Mouse (Mus musculus) testis, postnatal 10 days (tissue): Measurements from ENCODE around the gene Ildr2.
A peak's percentile ranks its signal among the peaks of the same experiment; 100 is the strongest.

Source experiments
- DNase-seq: peaks from one replicate; pipeline ENCODE4 v3.0.0; 2021; ENCODE audit warnings: low spot score

Ildr2 gene

DNA sequence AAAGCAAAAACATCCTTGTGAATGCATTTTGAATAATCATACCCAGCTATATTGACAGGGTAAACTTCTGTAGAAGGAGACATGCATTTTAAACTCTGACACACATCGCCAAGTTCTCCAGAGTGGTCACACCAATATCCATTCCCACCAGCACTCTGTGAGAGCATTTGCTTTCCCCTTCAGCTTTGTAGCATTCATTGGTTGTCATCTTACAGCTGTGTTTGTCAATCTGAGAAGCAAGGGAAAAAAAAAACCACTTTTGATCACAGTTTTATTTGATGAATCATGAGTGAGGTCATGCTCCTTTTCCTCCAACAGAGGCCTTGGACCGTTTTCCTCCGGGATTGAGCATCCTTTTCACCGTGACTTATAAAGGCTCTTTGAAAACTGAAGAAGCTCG lies 89.6 kb downstream of the Ildr2 start:
- no peak for DNase-seq

DNA sequence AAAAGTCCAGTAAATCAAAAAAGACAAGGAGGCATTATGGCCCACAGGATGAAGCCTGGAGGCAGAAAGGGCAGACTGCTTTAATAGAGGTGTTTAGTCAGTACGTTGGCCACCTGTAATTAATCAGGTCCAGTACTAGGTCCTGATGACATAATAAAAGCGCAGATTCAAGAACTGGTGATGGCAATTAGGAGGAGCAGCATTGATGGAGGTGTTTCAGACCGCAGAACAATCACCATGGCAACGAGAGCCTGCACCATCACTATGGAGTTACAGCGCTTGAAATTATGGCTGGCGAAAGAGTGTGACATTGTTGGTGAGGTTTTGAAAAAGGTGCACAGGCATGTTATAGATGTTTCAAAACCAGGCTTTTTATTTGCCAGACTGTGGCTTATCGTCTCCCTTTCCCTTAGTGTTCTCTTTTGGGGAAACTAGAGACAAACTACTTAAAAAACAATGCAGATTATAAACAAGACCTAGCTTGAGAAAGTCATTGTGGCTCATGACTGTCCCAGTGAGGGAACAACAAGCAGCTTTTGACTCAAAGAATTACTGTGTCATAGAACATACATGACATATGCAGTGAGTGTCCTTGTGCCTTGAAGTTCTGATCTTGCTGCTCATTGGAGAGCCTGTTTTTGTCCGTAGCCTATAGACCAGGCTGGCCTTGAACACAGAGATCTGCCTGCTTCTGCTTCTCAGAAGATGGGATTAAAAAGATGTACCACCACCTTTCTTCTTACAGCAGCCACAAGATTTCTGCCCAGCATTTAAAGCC lies 90.5 kb downstream of the Ildr2 start:
- no peak for DNase-seq

DNA sequence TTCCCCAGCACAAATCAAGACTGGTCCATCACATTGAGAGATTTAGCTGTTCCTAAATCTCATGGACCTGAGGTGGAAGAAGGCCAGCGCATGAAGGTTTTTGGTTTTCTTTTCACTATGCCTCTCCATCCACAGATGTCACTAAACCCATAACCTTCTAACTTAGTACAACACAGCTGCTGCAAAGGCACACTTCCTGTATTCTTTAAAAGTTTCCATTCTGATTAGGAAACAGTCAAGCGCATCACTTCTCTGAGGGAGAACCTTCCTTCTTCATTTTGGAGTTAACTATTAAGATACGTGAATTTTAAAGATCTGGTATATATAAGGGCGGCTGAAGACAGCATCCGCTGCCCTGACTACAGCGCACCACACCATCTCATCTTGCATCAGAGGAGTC lies 91.7 kb downstream of the Ildr2 start:
- DNase-seq = no peak

DNA sequence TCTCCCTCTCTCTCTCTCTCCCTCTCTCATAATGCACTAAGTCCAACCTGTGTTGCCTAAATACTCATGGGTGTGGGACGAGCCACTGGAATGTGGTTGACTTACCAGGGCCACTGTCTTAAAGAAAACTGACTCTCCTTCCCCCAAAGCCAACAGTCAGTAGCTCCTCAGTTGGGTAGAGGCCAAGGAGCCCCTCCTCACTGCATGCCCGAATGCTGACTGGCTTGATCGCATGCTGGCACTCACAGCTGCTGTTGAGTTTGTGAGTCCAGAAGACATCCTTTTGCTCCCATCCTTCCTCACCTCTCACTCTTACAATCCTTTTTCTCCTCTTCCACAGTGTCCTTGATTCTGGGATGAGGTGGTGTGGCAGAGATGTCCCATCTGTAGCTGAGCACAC lies 93.0 kb downstream of the Ildr2 start:
- no peak for DNase-seq

DNA sequence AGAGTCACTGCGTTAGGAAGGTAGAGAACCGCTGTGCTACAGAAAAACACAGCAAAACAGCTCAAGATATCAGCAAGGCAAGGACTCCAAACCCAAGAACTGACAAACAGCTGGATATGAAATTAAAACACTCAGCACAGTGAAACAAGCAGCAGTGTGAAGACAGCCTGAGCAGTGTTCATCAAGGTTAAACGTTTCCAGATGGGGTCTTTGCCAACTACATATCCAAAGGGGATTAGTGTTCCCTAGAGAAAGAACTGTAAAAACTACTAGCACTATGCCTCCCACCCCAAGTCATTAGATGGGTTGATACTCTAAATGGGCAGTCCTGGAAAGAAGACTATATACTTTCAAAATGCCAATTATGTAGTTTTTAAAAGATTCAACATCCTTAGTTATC lies 95.4 kb downstream of the Ildr2 start:
- no peak for DNase-seq

DNA sequence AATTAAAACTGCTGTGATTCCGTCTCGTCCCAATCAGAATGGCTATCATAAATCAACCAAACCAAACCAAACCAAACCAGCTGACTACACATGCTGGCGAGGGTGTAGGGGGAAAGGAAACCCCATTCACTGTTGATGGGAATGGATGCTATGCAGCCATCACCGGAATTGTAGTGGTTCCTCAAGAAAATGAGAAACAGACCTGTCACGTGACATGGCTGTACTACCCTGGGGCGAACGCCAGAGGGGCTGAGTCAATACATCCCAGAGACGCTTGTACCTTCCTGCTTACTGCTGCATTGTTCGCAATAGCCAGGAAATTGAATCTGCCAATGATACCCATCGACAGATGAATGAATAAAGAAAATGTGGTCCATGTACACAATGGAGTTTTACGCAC lies 95.8 kb downstream of the Ildr2 start:
- DNase-seq = no peak

DNA sequence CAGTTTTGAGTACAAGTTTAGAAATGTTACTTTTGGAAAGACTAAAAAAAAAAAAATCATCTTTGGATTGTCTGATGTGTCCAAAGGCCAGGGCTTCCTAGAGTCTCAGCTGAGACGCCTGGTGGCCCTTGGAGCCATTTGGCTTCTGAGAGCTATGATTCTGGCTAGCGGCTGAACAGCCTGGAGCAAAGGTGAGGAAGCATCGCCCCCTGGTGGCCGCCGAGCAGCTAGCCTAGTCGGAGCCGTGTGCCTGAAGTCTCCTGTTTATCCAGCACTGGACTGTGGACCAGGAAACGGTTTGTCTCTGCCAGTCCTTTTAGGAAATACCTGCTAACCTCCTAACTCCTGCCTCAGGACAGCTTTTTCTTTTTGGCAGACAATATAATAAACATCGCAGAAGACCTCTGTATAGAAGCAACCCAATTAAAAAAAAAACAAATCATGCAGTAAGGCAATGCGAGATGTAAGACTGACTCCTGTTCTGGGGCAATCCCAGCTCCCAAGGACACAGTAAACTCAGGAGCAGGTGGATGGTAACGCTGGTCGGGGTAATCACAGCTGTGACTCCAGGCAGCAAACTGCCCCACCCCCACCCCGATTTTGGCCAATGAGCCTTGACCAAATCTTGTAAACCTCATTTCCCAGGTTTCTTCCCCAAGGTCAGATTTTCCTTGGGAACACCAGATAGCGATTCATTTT lies 106.4 kb downstream of the Ildr2 start:
- DNase-seq = peak; percentile 95

DNA sequence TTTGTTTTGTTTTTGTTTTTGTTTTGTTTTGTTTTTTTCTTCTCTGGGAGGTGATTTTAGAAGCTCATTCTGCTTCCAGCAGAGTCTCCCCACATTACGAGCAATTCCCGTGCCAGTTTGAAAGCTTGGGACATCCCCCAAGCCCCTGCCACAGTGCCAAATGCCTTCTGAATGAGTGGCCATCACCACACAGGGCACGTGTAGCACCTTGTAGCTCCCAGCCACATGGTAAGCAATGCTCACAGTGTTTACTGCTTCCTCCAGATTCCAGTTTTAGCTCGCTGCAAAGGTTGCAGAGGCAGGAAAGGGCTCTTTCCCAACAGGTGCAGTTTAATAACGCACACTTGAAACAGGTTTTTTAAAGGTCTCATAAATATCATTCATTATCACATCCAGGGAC lies 107.0 kb downstream of the Ildr2 start:
- no peak for DNase-seq

DNA sequence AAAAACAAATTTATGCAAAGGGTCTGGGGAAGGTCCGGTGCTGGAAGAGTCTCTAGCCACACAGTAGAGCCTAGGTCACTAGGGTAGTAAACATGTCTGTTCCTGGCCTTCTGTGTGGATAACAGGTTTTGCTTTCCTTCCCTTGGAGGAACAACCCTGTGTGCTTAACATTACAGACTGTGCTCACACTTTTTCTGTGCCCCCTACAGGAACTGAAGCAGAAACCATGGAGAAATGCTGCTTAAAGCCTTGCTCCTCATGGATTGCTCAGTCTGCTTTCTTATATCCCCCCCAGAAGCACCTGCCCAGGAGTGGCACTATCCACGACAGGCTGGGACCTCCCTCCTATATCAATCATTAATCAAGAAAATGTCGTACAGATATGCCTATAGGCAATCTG lies 107.9 kb downstream of the Ildr2 start:
- no peak for DNase-seq

DNA sequence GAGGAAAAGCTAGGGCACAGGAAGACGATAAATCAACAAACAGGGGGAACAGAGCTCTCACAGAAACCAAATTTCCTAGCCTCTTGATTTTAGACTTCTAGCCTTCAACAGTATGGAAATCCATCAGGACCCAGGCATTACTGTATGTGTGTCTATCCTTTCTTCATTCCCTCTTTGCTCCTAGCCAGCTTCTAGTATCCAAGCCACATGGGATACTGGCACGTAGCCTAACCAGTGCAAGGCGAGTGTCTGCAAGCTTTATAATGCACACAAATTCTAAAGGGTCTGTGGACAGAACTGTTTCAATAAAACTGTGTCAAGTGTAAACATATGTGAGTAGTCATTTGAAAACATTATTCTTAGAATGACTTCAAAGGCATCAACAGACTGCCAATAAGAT lies 108.7 kb downstream of the Ildr2 start:
- DNase-seq = no peak

DNA sequence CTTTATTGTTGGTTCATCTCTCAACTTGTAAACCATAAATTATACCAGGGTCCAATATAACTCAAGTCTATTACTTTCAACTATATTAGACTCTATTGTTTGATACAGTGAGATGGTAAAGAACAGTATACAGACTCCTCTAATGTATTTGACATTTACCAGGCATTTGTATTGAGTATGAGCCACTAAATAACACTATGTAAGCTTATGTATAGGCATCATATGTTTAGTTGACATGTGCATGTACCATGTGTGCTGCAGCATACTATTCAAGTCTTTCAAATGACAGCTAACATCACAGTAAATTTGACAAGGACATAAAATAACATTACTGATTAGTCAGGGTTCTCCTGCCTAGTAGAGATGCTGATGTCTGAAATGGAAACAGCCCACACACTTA lies 109.2 kb downstream of the Ildr2 start:
- DNase-seq = no peak
